Mouse (Mus musculus) CD4-positive, CD25-positive, alpha-beta regulatory T cell, adult 2 months (primary cell): Measurements from ENCODE around the gene Foxred2.

Source experiments
- DNase-seq: peaks from one replicate; pipeline ENCODE4 v3.0.0-alpha.2; 2012; ENCODE audit warnings: low read depth, low spot score

Gene Foxred2

DNA sequence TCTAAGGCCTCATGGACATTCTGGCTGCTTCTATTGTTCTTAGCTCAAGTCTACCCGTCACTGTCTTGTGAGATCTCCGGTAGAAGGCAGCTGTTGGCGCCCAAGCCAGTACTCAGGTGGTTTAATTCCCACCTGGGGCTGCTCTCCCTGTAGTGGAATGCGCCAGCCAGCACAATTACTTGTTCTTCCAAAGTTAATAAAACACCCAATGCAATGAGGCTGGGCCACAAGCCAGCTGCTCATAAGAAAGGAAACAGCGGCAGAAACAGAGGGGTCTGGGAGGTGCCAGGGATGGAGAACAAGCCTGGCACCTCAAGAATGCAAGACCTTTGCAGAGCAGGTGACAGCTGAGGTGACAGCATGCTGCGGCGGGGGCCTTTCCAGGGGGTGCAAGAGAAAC, 7.5 kb downstream of the Foxred2 start:
- DNase-seq = no peak

DNA sequence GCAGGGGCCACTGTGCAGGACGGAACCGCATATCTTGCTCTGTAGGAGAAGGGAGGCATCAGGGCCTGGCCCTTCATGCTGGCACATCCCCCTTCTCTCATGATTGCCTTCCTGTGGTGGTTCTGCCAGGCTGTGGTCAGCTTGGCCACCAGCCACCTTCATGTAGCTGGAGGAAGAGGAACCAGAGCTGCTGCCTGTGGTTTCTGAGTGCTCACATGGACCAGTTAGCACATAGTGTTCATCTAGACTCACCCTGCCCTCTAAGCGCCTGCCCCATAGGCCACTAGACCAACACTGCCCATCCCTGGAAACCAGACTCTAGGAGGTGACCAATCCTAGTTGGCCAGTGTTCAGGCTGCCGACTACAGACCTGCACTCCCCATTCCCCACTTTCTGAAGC, 10.8 kb downstream of the Foxred2 start:
- no peak for DNase-seq

DNA sequence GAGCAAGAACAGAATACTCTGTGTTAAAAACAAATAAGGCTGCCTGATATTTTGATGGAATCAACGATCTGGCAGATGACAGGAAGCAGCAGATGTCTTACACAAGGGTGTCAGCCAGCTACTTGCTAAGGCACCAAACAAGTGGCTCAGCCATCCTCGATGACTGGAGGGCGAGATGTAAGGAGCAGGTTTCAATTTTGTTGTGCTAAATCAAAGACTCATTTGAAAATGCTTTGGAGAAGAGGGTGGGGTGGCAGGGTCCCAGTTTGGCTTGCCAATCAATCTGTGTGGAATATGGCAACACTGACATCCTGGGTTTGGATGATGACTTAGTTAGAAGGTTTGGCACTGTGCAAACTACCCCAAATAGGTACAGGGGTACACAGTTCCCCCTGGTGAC, 15.0 kb downstream of the Foxred2 start:
- no peak for DNase-seq

DNA sequence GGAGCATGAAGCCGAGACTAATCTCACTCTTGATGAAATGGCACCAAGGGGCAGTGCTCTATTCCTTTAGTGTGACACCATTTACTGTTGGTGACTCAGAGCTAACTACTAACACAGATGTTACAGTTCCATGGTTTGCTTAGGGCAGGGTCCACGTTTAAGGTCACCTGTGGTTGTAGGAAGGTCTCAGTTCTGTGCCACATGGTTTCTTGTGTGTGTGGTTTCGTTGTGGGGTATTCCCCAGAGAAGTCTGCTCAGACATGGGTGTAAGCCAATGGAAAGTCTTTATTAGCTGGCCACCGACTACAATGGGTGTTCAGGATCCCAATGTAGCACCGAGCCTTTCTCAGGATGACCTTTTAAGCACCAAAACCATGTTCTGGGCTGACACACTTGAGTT, 18.0 kb downstream of the Foxred2 start:
- no peak for DNase-seq

DNA sequence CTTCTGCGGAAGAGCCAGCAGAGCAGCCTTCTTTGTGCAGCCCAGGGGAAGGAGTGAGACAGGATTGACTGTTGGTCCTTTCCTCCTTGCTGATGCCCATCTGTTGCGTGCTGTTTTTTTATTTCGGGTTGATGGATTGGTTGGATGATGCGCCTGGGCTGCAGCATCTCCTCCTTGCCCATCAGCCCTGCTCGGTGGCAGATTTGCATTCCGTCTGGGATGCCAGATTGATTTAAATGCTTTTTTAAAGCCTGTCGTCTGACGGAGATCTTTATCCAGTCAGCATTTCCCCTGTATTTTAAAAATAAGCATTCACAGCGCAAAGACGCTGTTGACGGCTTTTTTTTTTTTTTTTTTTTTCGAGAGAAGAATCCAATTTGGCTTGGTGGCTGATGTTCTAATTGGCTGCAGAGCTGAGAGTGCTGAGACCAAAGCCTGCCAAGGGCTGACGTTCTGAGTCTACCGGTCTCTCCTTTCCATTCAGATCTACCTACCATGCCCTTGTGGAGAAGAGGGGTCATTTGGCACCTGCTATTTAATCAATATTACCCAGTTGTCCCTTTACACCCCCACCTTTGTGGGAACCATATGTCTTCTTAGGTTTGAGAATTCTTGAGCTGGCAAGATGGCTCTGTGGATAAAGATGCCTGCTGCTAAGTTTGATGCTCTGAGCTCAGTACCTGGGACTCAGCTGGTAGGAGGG, 20.7 kb downstream of the Foxred2 start:
- no peak for DNase-seq

DNA sequence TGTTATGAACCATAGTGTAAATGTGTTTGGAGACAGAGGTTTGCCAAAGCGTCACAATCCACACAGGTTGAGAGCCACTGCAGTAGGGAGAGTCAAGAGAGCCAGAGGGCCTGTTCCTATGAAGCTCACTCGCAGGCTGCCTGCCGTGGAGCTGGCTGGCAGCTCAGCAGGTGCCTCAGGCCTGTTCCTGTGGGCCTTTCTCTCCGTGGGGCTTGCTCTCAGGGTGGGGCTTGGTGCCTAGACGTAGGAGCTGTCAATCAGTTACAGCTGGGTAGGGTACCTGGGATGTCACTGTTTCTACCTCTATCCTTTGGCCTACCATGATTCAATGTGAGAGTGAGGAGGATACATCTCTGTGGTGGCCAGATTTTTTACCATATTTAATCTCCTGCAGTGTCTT, 21.6 kb downstream of the Foxred2 start:
- DNase-seq = no peak

DNA sequence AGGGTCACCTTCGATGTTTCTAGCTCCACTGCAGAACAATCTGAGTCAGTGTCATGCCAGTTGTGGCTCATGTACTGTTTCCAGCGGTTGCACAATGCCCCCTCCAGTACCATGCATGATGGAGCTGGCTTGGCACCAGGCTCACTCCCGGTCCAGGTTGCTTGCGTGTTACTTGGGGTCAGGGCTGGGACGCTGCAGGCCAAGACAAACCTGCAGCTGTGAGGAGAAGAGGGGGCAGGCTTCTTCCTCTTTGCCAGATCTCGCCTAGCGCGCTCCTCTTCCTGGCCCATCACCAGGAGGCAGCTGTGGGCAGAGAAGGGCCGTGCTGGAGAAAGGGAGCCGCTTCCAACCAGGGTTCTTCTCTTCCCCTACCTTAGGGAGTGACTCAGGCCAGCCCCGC, 22.2 kb downstream of the Foxred2 start:
- no peak for DNase-seq

DNA sequence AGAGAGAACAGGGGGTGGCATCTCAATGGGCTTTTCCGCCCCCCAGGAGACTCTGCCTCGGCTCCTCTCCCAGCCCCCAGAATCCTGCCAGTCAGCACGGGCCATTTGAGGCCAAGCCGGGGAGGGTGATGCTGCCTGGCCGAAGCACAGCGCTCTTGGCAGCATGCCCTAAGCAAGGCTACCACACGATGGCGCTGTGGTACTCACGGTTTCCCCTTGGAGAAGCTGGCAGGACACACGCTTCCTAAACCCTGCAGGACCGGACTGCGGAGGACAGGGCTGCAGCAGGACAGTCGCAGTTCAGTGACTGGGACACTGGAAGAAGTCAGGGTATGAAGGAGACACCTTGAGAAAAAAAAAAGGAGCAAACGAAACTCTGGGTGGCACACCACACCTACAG, 22.8 kb downstream of the Foxred2 start:
- peak; percentile 94 for DNase-seq

DNA sequence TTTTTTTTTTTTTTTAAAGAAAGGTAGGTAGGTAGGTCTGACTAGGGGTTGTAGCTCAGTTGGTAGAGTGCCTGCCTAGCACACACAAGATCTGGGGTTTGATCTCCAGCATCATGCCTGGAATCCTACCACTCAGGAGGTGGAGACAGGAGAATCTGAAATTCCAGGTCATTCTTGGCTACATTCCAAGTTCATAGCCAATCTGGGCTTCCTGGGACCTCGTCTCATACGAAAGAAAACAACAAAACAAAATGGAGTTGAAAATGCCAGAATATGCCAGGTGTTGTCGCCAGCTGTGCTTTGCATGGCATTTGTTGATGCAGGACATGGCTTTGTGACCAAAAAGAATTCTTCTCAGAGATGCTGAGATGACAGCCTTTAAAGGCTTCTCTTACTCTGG, 23.3 kb downstream of the Foxred2 start:
- DNase-seq = no peak

DNA sequence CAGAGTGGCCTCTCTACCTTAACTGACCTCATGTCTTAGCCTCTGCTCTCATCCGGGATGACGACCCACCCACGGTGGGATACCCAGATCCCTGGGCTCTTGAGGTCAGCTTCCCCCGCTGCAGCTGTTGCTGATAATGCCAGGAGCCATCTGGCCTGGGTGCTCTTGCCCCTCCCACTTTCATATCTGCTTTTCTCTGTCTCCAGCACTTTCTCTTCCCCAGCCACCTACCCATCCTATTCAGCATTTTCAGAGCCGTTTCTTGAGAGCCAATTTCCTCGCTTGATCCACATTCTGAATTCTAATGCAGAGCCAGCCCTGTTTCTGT, 24.9 kb downstream of the Foxred2 start:
- no peak for DNase-seq

DNA sequence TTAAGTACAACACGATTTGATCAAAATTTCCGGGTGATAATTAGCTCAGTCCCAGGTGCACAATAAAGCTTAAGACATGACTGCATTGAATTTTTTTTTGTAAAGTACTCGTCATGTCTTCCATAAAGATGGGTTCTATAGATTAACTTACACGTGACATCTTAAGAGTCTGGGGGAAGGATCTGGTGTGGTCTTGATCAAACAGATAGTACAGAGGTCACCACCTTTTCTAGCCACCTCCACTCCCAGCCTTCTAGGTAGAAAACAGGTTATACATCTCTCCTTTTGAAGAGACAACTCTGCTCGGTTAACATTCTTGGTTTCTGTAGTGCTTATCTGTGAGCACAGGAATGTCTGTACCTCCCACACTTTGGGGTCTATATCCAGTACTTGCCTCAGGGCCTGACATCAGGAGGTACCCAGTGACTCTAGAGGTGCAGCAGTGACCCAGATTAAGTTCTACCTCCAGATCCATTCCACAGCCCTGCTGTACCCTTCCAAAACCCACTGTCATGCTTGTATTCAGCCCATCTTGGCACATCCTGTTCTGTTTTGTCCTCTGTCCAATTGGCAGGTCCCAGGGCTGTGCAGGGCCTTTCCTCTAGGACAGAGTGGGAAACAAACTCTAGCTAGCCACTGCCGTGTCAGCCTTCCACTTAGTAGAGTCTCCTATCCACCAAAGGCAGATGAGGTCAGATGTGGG, 25.4 kb downstream of the Foxred2 start:
- DNase-seq = no peak

DNA sequence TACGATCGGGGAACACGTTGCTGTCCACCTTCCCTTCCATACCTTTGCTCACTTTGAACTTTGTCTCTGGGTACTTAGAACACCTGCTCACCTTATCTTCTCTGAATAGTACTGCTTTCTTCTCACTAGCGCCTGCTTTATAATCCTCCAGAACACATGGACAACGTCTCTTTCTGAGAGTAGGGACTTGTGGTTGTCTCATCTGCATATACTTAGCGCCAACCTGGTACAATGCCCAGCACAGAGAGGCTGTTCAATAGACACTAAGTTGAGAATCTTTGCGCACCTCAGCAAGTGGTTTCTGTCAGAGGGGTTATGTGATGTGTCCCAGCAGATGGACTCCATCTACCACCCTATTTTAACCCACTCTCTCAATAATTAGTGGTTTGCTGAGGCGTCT, 26.7 kb downstream of the Foxred2 start:
- DNase-seq = no peak

DNA sequence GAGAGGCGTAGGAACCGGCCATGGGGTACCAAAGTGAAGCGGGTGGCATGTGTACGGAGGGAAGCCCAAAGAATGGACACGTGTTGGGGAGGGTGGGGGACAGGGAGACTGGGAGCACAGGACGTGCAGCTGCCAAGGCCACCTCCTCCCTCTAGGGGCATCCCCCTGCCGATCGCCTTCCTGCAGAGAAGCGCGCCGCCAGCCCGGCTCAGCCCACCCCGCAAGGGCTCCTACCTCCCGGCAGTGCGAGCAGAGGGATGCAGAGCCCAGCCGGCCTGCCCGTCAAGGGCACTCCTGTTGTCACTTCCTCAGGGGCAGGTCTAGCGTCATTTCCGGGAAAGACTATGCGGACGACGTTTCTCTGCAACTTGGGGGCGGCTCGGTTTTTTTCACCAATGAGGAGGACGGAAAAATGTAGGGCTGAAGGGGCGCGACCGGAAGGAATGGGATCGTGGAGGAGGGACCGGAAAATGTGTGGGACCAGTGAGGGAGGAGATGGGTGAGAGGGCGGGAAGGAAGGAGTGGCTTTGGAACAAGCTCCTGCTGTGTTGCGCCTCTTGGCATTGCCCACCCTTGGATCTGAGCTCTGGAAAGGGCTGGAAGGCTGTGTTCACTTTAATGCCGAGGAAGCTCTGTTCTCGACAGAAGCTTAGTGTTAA, 27.7 kb downstream of the Foxred2 start, which contains the start of gene Txn2:
Gene Txn2 (minus strand): TSS at position 334 of the 659 bp plus-strand sequence.
- DNase-seq = peak; percentile 97

DNA sequence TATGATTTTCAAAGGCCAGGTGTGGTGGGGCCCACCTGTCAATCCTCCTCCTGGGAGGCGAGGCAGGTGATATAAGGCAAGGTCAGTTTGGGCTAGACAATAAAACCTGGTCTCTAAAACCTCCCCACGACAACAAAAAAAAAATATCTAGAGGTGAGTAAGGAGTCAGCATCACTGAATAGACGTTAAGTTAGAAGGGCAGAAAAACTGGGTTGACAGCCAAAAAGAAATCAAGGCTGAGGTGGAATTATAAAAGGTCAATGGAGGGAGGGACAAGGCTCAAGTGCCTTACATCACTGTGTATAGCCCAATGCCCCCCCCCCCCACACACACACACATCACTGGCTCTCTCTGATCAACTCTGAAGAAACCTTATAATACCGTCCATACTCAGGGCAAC, 28.4 kb downstream of the Foxred2 start:
- DNase-seq = no peak

DNA sequence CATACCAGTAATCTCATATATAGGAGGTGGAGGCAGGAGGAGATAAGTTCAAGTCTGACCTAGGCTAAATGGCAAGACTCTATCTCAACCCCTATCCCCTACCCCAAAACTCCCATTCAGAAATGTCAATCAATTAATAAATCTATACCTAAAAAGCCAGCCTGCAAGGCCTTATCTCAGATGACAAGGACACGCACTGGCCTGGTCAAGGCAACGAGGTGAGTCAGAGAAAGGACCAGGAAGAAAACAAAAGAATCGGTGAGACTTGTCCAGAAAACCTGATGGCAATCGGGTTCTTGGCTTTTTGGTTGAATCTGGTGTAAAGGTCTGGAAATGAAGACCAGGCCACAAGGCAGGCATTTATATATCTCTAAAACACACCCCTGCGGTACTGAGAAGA, 29.6 kb downstream of the Foxred2 start:
- DNase-seq = no peak

DNA sequence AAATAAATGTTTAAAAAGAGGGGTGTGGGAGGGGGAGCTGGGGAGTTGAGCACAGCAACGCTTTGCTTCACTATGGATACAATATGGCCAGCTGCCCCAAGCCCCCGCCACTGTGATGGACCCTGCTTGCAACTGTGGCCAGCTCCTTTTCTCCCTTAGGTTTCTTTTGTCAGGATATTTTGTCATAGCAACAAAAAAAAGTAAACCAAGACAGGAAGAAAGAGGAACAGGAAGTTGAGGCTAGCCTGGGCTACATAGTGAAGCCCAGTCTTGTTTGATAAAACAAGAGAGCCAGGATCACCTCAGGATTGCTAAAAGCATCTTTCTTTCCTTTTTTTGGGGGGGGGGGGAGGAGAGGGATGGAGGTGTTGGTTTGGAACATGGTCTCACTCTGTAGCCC, 31.3 kb downstream of the Foxred2 start:
- no peak for DNase-seq

DNA sequence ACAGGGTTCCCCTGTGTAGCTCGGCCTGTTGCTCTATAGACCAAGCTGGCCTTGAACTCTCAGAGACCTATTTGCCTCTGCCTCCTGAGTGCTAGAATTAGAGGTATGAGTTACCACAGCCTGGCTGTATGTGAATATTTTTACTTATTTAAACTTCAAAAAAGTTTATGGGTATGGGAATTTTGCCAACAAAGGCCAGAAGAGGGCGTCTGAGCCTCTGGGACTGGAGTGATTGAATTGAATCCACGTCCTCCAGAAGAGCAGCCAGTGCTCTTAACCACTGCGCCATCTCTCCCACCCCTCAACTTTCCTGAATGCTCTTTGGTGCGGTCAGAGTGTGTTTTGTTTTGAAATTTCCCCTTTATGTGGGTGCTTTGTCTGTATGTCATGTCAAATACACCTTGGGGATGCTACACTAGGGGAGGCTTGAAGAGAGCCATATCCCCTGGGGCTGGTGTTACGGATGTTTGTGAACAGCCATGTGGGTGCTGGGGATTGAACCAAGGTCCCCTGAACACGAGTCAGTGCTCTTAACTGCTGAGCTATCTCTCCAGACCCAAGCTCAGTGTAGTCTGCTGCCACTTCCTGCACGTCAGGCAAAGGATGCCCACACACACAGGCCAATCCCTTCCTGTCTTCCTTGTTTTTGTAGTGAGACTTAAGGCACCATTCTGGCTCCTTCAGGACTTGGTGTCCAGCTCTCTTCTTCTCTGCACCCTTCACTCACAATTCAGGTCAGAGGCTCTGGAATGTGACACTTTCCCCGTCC, 33.1 kb downstream of the Foxred2 start:
- peak; percentile 28 for DNase-seq

DNA sequence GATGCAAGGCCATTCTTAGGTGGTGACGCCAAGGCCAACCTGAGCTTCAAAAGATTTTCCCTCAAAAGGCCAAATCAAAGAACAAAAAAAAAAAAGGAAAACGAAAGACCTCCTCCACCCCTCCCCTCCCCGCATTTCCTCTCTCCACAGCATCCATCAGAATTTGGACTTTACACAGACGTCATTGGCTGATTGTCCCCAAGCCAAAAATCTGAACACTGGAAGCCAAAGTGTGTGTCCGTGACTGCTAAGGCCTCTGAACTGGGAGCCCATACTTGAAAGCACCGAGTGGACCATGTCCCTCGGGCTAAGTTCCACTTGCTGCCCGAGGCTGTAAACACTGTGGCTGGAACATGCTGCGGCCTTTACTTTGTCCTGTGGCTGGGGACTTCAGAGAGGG, 33.8 kb downstream of the Foxred2 start:
- DNase-seq = no peak

DNA sequence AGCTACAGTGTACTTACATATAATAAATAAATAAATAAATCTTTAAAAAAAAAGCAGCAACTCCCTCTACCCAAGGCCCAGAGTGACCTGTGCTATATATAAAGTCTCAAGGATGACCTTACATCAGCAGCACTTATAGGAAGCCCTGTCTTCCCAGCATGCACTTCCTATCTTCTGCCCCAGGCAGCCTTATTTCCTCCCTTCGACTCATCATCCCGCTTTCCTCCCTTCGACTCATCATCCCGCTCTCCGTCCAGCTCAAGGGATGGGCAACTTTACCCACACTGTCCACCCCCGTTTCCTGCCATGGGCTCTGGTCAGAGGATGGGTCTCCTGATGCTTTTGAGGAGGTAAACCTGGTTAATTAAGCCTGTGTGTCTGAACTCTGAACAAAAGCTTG, 34.9 kb downstream of the Foxred2 start:
- DNase-seq = no peak

DNA sequence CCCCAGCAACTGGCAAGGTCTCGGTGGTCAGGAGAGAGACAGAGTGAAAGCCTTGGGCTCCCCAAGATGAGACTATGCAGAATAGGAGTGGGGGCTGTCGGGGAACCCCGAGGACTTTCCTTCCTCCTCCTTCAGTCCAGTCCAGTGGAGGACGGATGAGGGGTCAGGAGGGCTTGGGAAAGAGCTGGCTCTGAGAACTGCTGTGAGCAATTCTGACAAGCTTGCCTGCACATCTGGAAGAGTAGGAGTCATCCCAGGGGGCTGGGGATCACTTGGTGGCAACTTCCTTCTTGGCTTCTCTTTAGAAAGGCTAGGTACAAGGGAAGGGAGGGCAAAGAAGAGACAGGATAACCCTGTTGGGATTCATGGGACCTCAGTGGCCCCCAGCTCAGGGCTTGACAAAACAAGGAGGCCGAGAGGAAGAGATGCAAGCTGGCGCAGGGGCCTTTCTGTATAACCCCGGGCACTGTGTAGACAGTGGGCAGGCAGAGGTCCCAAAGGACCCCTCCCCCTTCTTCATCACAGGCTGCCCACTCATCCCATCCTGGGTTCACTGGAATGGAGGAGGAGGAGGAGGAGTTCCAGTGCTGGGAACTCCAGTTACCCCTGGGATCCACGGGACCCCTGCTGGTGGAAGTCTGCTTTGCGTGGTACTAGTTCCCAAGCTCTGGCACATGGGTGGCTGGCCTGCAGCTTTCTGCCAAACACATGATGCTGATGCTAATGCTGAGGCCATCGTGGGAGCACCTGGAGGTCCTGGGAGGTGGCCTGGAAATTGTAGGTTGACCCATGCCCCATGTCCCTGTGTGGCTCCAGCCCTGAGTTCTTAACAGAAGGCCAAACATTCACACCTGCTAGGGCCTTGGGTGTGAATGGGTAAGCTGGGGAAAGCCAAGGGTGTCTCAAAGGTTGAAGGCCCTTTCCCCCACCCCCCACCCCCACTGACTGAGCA, 35.7 kb downstream of the Foxred2 start:
- peak; percentile 43 for DNase-seq

DNA sequence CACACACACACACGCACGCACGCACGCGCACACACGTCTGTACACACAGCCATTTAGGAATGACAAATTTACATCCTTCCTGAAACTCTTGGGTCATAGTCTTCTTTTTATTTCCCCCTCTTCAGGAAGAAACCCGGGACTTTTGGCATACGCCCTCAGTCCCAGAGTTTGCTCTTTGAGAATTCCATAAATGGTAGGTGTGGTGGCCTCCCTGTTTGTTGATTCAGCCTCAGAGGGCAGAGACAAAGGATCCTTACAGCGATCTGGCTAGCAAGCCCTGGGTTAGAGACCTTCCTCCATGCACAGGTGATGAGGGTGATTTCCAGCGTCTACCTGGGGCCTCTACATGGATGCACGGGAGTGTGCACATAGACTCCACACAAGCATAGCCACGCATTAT, 37.1 kb downstream of the Foxred2 start:
- DNase-seq = no peak
